Comparison of ENCODE assay signal across 8 mouse cellular contexts in genomic region chr11:88873667-88874030, GRCm38 (mm10). TPM values are rescaled to one million over a fixed set of nuclear protein-coding genes. Genes with fewer than 3 reads are reported as not detected.
DNase-seq lines count a peak whose midpoint lies in the region; ATAC-seq and TF ChIP-seq lines count a peak whose summit lies in the region.

No protein-coding gene starts in this region.

- no peak for ATAC-seq in kidney, embryonic 15.5 days (replicated peaks; ENCODE audit: low FRiP score)
- peak; percentile 15; the same call in 1 of the 2 replicates for ATAC-seq in common myeloid progenitor, adult 5-6 weeks (replicated peaks; ENCODE audit: low read depth, poor library complexity, severe bottlenecking)
- ATAC-seq in forebrain, embryonic 16.5 days, result no peak
- no peak for ATAC-seq in liver, postnatal 0 days
- no peak for ATAC-seq in erythroid progenitor cell, adult 5-6 weeks (replicated peaks; ENCODE audit: low FRiP score, poor library complexity, severe bottlenecking)

- H3K36me3 ChIP-seq in kidney, embryonic 15.5 days, result no peaks in the 10 kb centered on the region
- H3K36me3 ChIP-seq in forebrain, embryonic 16.5 days (ENCODE audit: control insufficient read depth, insufficient read depth), result no peaks in the 10 kb centered on the region
- H3K36me3 ChIP-seq in liver, postnatal 0 days (replicated peaks; ENCODE audit: insufficient read depth, low read length), result no peaks in the 10 kb centered on the region

- 0 out of 2 replicates have a peak overlapping the region, but pooled peaks have one; percentile 14 for H3K9ac ChIP-seq in kidney, embryonic 15.5 days
- H3K9ac ChIP-seq in forebrain, embryonic 16.5 days (replicated peaks; ENCODE audit: low read depth, low read length), result peak overlapping the region; percentile 35; the same call in 1 of the 2 replicates
- H3K9ac ChIP-seq in liver, postnatal 0 days (replicated peaks), result no peak overlapping the region

- peaks cover 15% of the 10 kb centered on the region for H3K27me3 ChIP-seq in kidney, embryonic 15.5 days
- peaks cover 6% of the 10 kb centered on the region for H3K27me3 ChIP-seq in forebrain, embryonic 16.5 days (replicated peaks; ENCODE audit: control insufficient read depth, insufficient read depth, low read length)
- H3K27me3 ChIP-seq in liver, postnatal 0 days (ENCODE audit: insufficient read depth, low read length), result peaks cover 5% of the 10 kb centered on the region; the same call in 1 of the 2 replicates

- no peak for TF ChIP-seq CTCF in liver, postnatal 0 days (IDR thresholded peaks at IDR 0.05; ENCODE audit: low read depth)

- DNase-seq in kidney, adult 18-20 months, result no peak
- no peak for DNase-seq in liver, postnatal 0 days
- no peak for DNase-seq in thymus, postnatal 0 days (ENCODE audit: low spot score)
- no peak for DNase-seq in urinary bladder, postnatal 10 days (ENCODE audit: low spot score)

- no peaks in the 10 kb centered on the region for H3K9me3 ChIP-seq in kidney, embryonic 15.5 days (replicated peaks)
- H3K9me3 ChIP-seq in forebrain, embryonic 16.5 days (ENCODE audit: control insufficient read depth, low read length), result no peaks in the 10 kb centered on the region
- H3K9me3 ChIP-seq in liver, postnatal 0 days (ENCODE audit: low read length), result no peaks in the 10 kb centered on the region

- WGBS in kidney, embryonic 15.5 days, result 4% methylated on average over 10 of the region's 10 CpGs
- 2% methylated on average over 10 of the region's 10 CpGs for WGBS in forebrain, embryonic 16.5 days
- whole genome bisulfite sequencing in liver, postnatal 0 days (ENCODE audit: insufficient replicate concordance), result 4% methylated on average over 10 of the region's 10 CpGs

- H3K4me1 ChIP-seq in kidney, embryonic 15.5 days, result peaks cover 6% of the 10 kb centered on the region
- H3K4me1 ChIP-seq in forebrain, embryonic 16.5 days (replicated peaks; ENCODE audit: control insufficient read depth, insufficient read depth, low read length), result peaks cover 8% of the 10 kb centered on the region
- H3K4me1 ChIP-seq in liver, postnatal 0 days (ENCODE audit: insufficient read depth), result peaks cover 5% of the 10 kb centered on the region; the same call in 1 of the 2 replicates

- H3K4me3 ChIP-seq in kidney, embryonic 15.5 days (replicated peaks), result peak overlapping the region; percentile 37
- peak overlapping the region; percentile 34 for H3K4me3 ChIP-seq in forebrain, embryonic 16.5 days (replicated peaks; ENCODE audit: low read length)
- peak overlapping the region; percentile 38 for H3K4me3 ChIP-seq in liver, postnatal 0 days (ENCODE audit: low read depth, low read length)

- H3K27ac ChIP-seq in kidney, embryonic 15.5 days, result no peak overlapping the region
- no peak overlapping the region for H3K27ac ChIP-seq in forebrain, embryonic 16.5 days (ENCODE audit: low read length)
- H3K27ac ChIP-seq in liver, postnatal 0 days (ENCODE audit: low read depth), result no peak overlapping the region

- H3K4me2 ChIP-seq in kidney, embryonic 15.5 days, result peak overlapping the region; percentile 67
- peak overlapping the region; percentile 60 for H3K4me2 ChIP-seq in forebrain, embryonic 16.5 days (ENCODE audit: low read length)
- peak overlapping the region; percentile 62 for H3K4me2 ChIP-seq in liver, postnatal 0 days (ENCODE audit: low read depth, low read length)

- TF ChIP-seq EP300 in liver, postnatal 0 days (IDR thresholded peaks at IDR 0.05; ENCODE audit: low read depth), result no peak

RNA-seq across cellular contexts. Expression of gene Akap1, which starts 9.3 kb away (rescaled TPM):
- polyA plus RNA-seq in kidney, embryonic 15.5 days (2015; fragmentation: Nextera tagmentation; extraction: Ambion mirVana), result 20.8 and 22.2 TPM in 2 replicates
- total RNA-seq in common myeloid progenitor, adult 5-6 weeks (2017), result 24.5 and 26.5 TPM in 2 replicates
- polyA plus RNA-seq in forebrain, embryonic 16.5 days (2015; fragmentation: Nextera tagmentation; extraction: Ambion mirVana), result 37.5 and 40.7 TPM in 2 replicates
- polyA plus RNA-seq in liver, postnatal 0 days (2015; fragmentation: Nextera tagmentation; extraction: Ambion mirVana), result 14.2 and 14.5 TPM in 2 replicates
- polyA plus RNA-seq in thymus, postnatal 0 days (2015; fragmentation: Nextera tagmentation; extraction: Ambion mirVana), result 9.3 and 10.0 TPM in 2 replicates
- total RNA-seq in erythroid progenitor cell, adult 5-6 weeks (2015; ENCODE audit: low replicate concordance), result 0.42 TPM in 1 of 2 replicates, not detected in the other
- 3.3 and 7.1 TPM in 2 replicates for total RNA-seq in erythroid progenitor cell, adult 5-6 weeks (2017; ENCODE audit: low replicate concordance)
